Mouse (Mus musculus) embryonic facial prominence, embryonic 13.5 days (tissue): ENCODE results near the gene Nupl1. TPM values are rescaled to one million over a fixed set of nuclear protein-coding genes. Genes with fewer than 3 reads are reported as not detected.

ENCODE experiments used
- ATAC-seq: fragments of 200-750 bp; cut with Nextera tagmentation; 2 replicates; pipeline ENCODE4 v1.8.0; 2017; ENCODE audit warnings: low read depth; ENCODE audit not compliant: insufficient number of reproducible peaks, insufficient read depth, low FRiP score, low TSS enrichment
- H3K27ac ChIP-seq: fragments of 300-500 bp; sonication (generic); 2 replicates; pipeline ENCODE4 v1.5.1; 2015; ENCODE audit warnings: moderate library complexity, mild to moderate bottlenecking, inconsistent platforms
- H3K27me3 ChIP-seq: fragments of 300-500 bp; sonication (generic); 2 replicates; pipeline ENCODE4 v1.6.1; 2015; ENCODE audit warnings: mild to moderate bottlenecking, inconsistent platforms
- H3K36me3 ChIP-seq: fragments of 300-500 bp; sonication (generic); 2 replicates; pipeline ENCODE4 v1.6.1; 2015; ENCODE audit warnings: mild to moderate bottlenecking, inconsistent platforms
- H3K4me1 ChIP-seq: fragments of 300-500 bp; sonication (generic); 2 replicates; pipeline ENCODE4 v1.6.1; 2015; ENCODE audit warnings: inconsistent platforms
- H3K4me2 ChIP-seq: fragments of 300-500 bp; sonication (generic); 2 replicates; pipeline ENCODE4 v1.6.1; 2015; ENCODE audit warnings: moderate library complexity, mild to moderate bottlenecking, inconsistent platforms
- H3K4me3 ChIP-seq: fragments of 300-500 bp; sonication (generic); 2 replicates; pipeline ENCODE4 v1.5.1; 2015; ENCODE audit warnings: mild to moderate bottlenecking, inconsistent platforms
- H3K9ac ChIP-seq: fragments of 300-500 bp; sonication (generic); 2 replicates; pipeline ENCODE4 v1.6.1; 2015; ENCODE audit warnings: mild to moderate bottlenecking, inconsistent platforms
- H3K9me3 ChIP-seq: fragments of 300-500 bp; sonication (generic); 2 replicates; pipeline ENCODE4 v1.6.1; 2016; ENCODE audit warnings: inconsistent platforms
- WGBS: fragments of 180-500 bp; shearing (Covaris S2); methylation state at CpG from one replicate; pipeline ENCODE4 v1.1.7; 2015; ENCODE audit warnings: mixed read lengths; 5-methylcytosine and 5-hydroxymethylcytosine counted together
- polyA plus RNA-seq: library from polyadenylated mRNA; unstranded; fragments of >200 nt; fragmentation: Nextera tagmentation; extraction: Ambion mirVana; gene quantifications from 2 replicates; pipeline ENCODE4 v1.2.1, GENCODE M21; 2015

The Nupl1 gene
- polyA plus RNA-seq, result not detected in 2 replicates

GRCm38 (mm10) chr14:60251281-60252003 lies at the start of gene Nupl1, which contains the start of gene Gm49336:
Nupl1 (minus strand) TSS chr14:60251431.
Gm49336 (minus strand) TSS chr14:60251507.
- Histone ChIP-seq H3K9ac (peak within 1 kb of the TSS; percentile 93), H3K4me2 (peak within 1 kb of the TSS; percentile 82), H3K27me3 (no peaks in the 10 kb centered on the region), H3K9me3 (no peaks in the 10 kb centered on the region), H3K27ac (peak within 1 kb of the TSS; percentile 90), H3K4me1 (peaks cover 29% of the 10 kb centered on the region), H3K36me3 (no peaks in the 10 kb centered on the region), H3K4me3 (peak within 1 kb of the TSS; percentile 72)
- WGBS, result under 1% methylated on average over 62 of the region's 62 CpGs
- peak; percentile 99 for ATAC-seq

DNA sequence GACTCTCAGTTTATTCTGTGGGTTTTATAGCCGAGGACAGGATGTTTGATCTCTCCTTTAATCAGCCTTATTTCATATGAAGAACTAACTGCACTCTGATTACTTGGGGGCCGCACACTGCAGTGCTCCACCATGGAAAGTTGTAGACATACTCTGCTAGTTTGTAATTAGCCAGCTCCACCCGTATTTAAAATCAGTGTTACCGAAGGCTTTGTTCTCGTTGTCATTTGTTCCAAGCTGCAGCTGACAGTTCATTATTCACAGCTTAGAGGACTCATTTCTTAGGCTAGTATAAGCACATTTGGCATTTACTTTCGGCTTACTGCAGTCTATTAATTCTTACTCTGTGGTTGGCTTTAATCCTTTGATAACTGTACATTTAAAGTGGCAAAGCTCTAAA lies 49.8 kb upstream of the Nupl1 start:
- Histone ChIP-seq H3K4me2 (no peak overlapping the region), H3K36me3 (peaks cover 38% of the 10 kb centered on the region), H3K4me3 (no peak overlapping the region), H3K9ac (no peak overlapping the region), H3K9me3 (no peaks in the 10 kb centered on the region), H3K4me1 (no peaks in the 10 kb centered on the region), H3K27ac (no peak overlapping the region), H3K27me3 (no peaks in the 10 kb centered on the region)
- 61% methylated on average over 6 of the region's 6 CpGs for WGBS
- ATAC-seq, result no peak

- no peaks in the 10 kb centered on the region for H3K4me1 ChIP-seq
- WGBS, result 68% methylated on average over 14 of the region's 14 CpGs
- ATAC-seq, result no peak
- peaks cover 38% of the 10 kb centered on the region for H3K36me3 ChIP-seq
- no peaks in the 10 kb centered on the region for H3K9me3 ChIP-seq
- H3K9ac ChIP-seq, result no peak overlapping the region
- no peaks in the 10 kb centered on the region for H3K27me3 ChIP-seq
- H3K4me3 ChIP-seq, result no peak overlapping the region
- no peak overlapping the region for H3K27ac ChIP-seq
- H3K4me2 ChIP-seq, result no peak overlapping the region
These were observed 49.2 kb upstream of the Nupl1 start for GRCm38 (mm10) chr14:60300224-60300991.

GRCm38 (mm10) chr14:60295531-60295930 lies 44.3 kb upstream of the Nupl1 start:
- no peak overlapping the region for H3K9ac ChIP-seq
- peaks cover 34% of the 10 kb centered on the region for H3K36me3 ChIP-seq
- H3K4me1 ChIP-seq, result no peaks in the 10 kb centered on the region
- 74% methylated on average over 1 of the region's 1 CpGs for WGBS
- no peaks in the 10 kb centered on the region for H3K27me3 ChIP-seq
- ATAC-seq, result no peak
- H3K4me3 ChIP-seq, result no peak overlapping the region
- no peak overlapping the region for H3K4me2 ChIP-seq
- H3K9me3 ChIP-seq, result no peaks in the 10 kb centered on the region
- no peak overlapping the region for H3K27ac ChIP-seq

- ATAC-seq, result no peak
- H3K4me1 ChIP-seq, result 0 out of 2 replicates have a peak, but pooled peaks cover 3% of the 10 kb centered on the region
- H3K36me3 ChIP-seq, result peaks cover 29% of the 10 kb centered on the region
- no peaks in the 10 kb centered on the region for H3K27me3 ChIP-seq
- no peaks in the 10 kb centered on the region for H3K9me3 ChIP-seq
- H3K9ac ChIP-seq, result no peak overlapping the region
- WGBS, result 85% methylated on average over 4 of the region's 4 CpGs
- no peak overlapping the region for H3K4me2 ChIP-seq
- no peak overlapping the region for H3K4me3 ChIP-seq
- H3K27ac ChIP-seq, result no peak overlapping the region
These were observed 39.1 kb upstream of the Nupl1 start for GRCm38 (mm10) chr14:60290363-60290762.

DNA sequence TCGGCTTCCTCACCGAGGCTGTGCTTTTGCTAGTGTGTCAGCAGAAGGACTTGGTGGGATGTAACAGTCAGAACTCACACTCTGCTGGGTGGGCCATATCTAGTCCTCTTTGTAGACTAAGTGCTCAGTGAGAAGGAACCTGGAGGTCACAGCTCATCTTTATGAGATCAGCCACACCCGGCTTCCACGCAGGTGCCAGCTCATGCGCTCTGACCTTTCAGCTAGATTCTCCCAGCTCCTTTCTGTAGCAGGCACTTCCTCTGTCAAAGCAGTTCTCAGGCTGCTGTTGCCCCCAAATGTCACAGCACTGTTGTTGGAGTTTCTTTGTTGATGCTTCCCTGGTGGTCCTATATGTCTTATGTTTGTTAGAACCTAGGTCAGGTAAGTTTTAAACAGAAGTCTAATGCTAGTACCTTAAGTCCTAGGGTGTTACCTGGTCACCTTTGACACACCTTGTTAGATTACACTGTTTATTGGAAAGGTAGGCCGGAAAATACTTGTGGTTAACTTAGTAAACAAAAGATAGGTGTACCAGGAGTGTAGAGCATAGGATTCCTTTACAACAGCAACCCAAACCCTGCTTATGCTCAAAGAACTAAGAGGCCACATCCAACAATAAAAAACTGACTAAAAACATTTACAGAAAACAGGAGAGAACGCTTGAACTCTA lies 35.1 kb upstream of the Nupl1 start:
- Histone ChIP-seq H3K9ac (no peak overlapping the region), H3K27me3 (no peaks in the 10 kb centered on the region), H3K27ac (no peak overlapping the region), H3K4me2 (no peak overlapping the region), H3K36me3 (peaks cover 25% of the 10 kb centered on the region), H3K4me3 (no peak overlapping the region), H3K4me1 (0 out of 2 replicates have a peak, but pooled peaks cover 7% of the 10 kb centered on the region), H3K9me3 (no peaks in the 10 kb centered on the region)
- ATAC-seq, result no peak
- 87% methylated on average over 7 of the region's 7 CpGs for WGBS

DNA sequence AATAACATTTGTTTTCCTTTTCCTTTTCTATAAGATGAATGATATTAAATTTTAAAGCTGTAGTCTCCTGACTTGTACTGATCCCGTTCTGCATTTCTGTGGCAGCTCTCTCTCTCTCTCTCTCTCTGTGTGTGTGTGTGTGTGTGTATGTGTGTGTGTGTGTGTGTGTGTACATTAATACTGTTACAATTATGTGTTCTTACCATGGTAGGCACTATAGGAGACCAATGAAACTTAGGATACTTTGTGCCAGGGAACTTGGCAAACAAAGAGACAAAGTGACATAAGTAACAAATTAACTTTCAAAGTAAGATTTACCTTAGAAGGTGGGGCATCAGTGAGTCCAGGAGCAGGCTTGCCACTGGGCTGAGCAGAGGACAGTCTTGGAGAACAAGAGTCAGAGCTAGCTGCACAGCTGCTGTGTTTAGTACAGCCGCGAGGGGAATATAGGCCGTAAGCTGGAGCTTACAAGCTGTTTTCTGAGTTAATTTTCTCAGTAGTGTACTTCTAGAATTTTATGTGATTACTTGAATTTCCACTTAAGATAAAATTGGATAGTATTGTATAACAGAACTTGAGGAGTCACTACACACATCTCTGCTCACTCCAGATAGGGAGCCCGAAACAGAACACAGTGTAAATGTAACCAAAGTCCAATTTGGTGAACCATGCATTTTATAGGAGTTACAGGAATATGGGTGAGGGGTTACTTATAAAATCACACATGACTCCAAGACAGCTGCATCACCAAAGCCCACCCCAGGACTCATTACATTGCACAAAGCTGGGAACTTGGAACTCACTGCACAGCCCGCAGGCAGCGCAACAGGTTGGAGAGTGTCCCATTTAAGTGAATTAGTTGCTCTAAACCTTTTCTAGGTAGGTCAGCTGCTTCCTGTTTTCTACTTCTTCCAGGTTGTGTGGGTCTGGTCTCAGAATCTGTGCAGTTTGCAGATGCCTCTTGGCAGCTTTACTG lies 24.4 kb upstream of the Nupl1 start:
- H3K9ac ChIP-seq, result no peak overlapping the region
- H3K27ac ChIP-seq, result no peak overlapping the region
- H3K4me1 ChIP-seq, result peaks cover 8% of the 10 kb centered on the region; the same call in 1 of the 2 replicates
- H3K4me2 ChIP-seq, result no peak overlapping the region
- no peaks in the 10 kb centered on the region for H3K9me3 ChIP-seq
- H3K4me3 ChIP-seq, result no peak overlapping the region
- ATAC-seq, result no peak
- H3K27me3 ChIP-seq, result no peaks in the 10 kb centered on the region
- H3K36me3 ChIP-seq, result no peaks in the 10 kb centered on the region
- 77% methylated on average over 7 of the region's 7 CpGs for WGBS

DNA sequence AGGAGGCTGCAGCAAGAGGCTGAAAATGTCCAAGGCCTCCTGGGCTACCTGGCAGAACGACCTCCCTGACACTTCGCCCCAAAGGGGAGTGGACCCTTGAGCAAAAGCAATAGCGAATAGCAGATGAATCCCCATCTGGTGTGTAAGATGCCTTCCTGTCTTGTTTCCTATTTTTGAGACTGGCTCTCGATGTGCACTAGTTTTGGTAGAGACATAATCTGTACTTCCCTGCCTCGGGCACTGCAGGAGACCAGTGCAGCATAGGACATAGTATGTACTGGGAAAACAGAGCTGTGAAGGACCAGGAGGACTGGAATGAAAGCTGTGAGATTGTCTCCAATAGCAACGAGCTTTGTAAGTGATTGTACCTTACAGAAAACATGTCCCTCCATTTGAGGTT lies 22.1 kb upstream of the Nupl1 start:
- WGBS, result 73% methylated on average over 6 of the region's 6 CpGs
- no peak for ATAC-seq
- H3K36me3 ChIP-seq, result no peaks in the 10 kb centered on the region

DNA sequence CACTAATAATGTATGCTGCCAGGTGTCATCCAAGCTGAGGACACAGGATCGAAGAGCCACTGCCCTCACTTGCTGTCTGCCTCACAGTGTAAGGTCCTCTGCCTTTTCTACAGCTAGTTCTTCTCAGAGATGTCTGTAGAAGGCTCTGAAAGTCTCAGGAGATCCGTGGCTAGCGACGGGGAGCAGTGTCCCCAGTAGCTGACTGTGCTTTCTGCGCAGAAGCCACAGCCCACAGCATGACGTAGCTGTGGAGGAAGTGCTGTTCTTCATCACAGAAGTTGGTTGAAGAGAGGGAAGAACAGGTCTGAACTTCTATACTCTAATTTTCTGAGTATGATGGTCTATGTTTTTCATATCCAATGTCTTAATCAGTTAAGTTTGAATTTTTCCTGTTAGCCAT lies 18.1 kb upstream of the Nupl1 start:
- Histone ChIP-seq H3K36me3 (no peaks in the 10 kb centered on the region), H3K4me3 (no peak overlapping the region), H3K27me3 (no peaks in the 10 kb centered on the region), H3K27ac (no peak overlapping the region), H3K4me2 (no peak overlapping the region), H3K9me3 (no peaks in the 10 kb centered on the region), H3K9ac (no peak overlapping the region), H3K4me1 (peaks cover 21% of the 10 kb centered on the region)
- WGBS, result 82% methylated on average over 6 of the region's 6 CpGs
- no peak for ATAC-seq

More for the DNA sequence above, 22.1 kb upstream of the Nupl1 start:
- Histone ChIP-seq H3K9me3 (no peaks in the 10 kb centered on the region), H3K9ac (no peak overlapping the region), H3K4me1 (peaks cover 8% of the 10 kb centered on the region; the same call in 1 of the 2 replicates), H3K4me2 (no peak overlapping the region), H3K4me3 (no peak overlapping the region), H3K27ac (no peak overlapping the region), H3K27me3 (no peaks in the 10 kb centered on the region)

DNA sequence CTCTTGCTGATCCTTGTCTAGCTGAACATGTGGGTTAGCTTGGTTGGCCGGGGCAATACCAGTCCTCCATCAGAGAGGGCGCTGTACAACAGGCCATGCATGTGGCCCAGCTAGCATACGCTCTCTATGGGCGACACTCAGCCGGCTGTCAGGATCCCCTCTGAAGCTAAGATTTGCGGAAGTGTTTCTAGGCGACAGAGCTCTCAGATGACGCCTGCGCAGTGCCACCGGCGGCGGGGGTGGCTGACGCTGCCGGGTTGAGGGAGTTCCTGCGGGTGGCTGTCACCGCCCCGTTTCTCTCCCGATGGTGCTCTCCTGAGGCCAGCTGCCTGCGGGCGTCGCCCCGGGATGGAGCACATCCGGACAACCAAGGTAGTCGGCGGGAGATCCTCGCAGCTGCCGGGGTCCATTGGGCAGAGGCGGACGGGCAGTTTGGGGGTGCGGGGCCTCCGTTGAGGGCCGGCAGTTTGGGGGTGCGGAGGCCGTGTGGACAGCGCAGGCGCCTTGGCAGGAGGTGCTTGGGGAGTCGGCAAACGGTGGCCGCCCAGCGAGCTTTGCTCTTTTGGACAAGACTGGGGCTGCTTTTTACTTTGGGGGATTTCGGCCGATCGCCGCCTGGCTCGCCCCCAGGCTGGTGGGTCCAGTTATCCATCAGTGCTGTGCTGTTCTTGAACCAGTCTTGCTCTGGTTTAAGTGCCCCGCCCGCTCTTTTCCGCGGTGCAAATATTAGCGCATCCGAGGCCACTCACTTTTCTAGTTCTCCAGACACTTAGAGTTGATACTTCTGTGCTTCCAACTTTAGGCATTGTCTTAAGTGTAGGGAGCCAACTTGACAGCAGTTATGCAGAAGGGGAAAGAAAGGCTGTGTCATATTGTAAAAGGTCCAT lies 14.0 kb upstream of the Nupl1 start, which contains the start of gene Mtmr6:
Gene Mtmr6 (plus strand): TSS at position 239 of the 887 bp plus-strand sequence.
- Histone ChIP-seq H3K27ac (peak within 1 kb of the TSS; percentile 57; the same call in 1 of the 2 replicates), H3K4me2 (peak within 1 kb of the TSS; percentile 75), H3K9me3 (no peaks in the 10 kb centered on the region), H3K9ac (peak within 1 kb of the TSS; percentile 82), H3K27me3 (no peaks in the 10 kb centered on the region), H3K4me1 (peaks cover 13% of the 10 kb centered on the region), H3K4me3 (peak within 1 kb of the TSS; percentile 83), H3K36me3 (no peaks in the 10 kb centered on the region)
- peak; percentile 99 for ATAC-seq
- under 1% methylated on average over 51 of the region's 51 CpGs for WGBS
